Mouse (Mus musculus) layer of hippocampus, adult 11-12 months (tissue): ENCODE measurements around the gene Bicd2.

Experiments used
- DNase-seq: peaks from one replicate; pipeline ENCODE4 v3.0.0; 2022; ENCODE audit warnings: low spot score

Bicd2 gene

DNA sequence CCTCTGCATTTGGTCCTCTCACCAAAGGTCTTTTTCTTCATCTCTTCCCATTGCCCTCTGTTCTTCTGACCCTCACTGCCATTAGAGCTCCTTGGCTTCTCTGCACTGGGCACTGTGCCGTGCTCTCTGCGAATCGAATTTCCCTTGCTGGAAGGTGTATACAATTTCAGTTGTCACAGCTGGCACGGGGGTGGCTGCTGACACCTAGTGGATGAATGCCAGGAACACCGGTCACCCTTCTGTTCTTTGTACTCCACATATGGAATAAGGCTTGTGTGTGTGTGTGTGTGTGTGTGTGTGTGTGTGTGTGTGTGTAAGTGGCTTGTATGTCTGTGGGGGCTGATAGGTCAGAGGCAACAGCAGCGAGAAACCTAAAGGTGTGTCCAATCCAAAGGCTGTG is 58.8 kb downstream of the Bicd2 start:
- DNase-seq = no peak

GRCm38 (mm10) chr13:49402628-49403027 is 61.2 kb downstream of the Bicd2 start:
- DNase-seq = no peak

GRCm38 (mm10) chr13:49407795-49408194 is 66.4 kb downstream of the Bicd2 start:
- no peak for DNase-seq

DNA sequence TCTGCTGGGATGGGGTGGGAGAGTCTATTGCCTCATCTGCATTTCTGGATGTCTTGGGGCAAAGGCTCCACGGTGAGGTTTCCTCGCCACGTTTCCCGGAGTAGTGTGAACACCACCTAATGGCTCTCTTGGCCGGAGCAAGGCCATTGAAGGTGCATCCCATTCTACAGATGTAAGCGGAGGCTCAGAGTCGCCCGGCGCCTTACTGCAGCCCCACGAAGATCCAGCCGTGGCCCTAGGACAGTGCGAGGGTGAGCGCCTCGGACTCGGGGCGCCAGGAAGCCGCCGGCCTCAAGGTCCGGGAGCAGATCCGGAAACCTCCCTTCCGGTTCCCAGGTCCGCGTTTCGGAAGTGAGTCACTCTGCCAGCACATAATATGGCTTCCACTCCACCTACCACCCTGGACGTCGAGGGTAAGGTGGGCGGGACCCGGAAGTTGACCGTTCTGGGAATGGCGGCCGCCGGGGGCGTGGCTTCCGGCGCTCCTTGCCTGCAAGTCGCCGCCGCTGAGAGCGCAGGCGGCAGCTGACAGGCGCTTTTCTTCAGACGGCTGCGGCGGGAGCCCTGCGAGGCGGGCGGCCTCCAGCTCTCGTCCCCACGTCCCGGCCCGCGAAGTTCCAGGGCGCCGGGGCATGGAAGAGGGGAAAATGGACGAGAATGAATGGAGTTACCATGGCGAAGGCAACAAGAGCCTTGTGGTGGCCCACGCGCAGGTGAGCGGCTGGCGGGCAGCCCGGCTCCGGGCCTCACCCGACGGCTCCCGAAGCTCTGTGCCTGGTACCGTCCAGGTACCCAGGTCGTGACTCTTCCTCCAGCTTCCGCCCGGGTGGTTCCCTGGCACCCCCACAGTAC is 79.6 kb downstream of the Bicd2 start, which contains the start of gene Ippk:
TSS of gene Ippk (plus strand) at position 496 of the 852 bp plus-strand sequence.
- peak; percentile 99 for DNase-seq

GRCm38 (mm10) chr13:49421606-49421917 is 80.2 kb downstream of the Bicd2 start:
- DNase-seq = no peak

GRCm38 (mm10) chr13:49421959-49422358 is 80.6 kb downstream of the Bicd2 start:
- DNase-seq = no peak

- no peak for DNase-seq
Observed at GRCm38 (mm10) chr13:49426736-49427135, 85.4 kb downstream of the Bicd2 start.

- no peak for DNase-seq
Observed at GRCm38 (mm10) chr13:49428042-49428675, 86.8 kb downstream of the Bicd2 start.

- DNase-seq = no peak
Observed at GRCm38 (mm10) chr13:49430529-49430928, 89.1 kb downstream of the Bicd2 start.

DNA sequence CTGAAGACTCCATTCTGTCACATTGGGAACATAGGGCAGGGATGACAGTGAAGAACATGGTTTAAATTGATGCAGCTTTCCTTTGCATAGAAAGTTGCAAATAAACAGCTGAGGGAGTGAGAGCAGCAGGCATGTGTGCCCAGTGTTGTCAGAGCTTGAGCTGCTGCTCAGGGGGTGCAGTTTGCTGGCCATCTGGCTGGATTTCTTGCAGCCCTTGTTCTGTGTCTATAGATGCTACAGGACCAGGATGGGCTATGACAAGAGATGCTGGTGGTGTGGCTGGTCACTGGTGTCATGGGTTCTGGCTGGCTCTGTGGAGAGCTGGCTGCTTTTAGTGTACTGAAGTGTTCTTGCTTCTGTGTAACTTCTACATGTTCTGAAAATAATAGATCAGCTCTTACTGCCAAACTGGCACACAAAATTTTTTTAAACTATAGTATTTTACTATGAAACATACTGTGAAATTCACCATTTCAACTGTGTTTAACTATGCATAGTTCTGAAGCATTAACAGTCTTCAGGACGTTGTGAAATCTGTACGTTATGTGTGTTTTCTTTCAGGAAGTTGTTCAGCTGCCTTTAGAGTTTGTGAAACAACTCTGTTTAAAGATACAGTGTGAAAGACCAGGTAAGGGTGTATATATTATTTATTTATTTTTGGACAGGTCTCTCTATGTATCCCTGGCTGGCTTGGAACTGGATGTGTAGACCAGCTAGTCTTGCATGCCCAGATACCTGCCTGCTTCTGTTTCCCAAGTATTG is 92.1 kb downstream of the Bicd2 start:
- peak; percentile 50 for DNase-seq

- no peak for DNase-seq
Observed at GRCm38 (mm10) chr13:49435745-49436144, 94.4 kb downstream of the Bicd2 start.

DNA sequence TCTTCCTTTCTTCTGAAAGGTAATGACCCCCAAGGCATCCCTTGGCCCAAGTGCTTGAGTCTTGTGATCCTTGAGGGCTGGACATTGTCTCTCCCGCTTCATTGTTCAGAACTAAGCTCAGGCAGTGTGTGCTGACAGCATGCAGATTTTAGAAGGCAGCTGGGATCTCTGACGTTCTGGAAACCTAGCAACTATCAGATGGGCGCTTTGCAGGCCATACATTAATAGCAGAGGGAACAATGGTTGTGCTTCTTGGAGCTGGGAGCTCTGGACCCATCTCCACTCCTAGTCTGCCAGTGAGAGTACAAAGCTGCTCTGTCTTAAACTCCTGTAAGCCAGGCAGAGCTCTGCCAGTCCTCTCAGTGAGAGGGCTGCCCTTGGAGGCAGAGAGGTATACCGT is 94.8 kb downstream of the Bicd2 start:
- DNase-seq = peak; percentile 60
